Mouse (Mus musculus): ENCODE results near the gene Tead4. TPM values are rescaled to one million over a fixed set of nuclear protein-coding genes. Genes with fewer than 3 reads are reported as not detected.
"Not testable (repeated sequence)": the region's sequence is repeated elsewhere in the genome, so short reads cannot be mapped to it uniquely, and the experiment has no call there.

Gene Tead4
- polyA plus RNA-seq, 1 experiment from 2014 or later: 3.5 TPM

DNA sequence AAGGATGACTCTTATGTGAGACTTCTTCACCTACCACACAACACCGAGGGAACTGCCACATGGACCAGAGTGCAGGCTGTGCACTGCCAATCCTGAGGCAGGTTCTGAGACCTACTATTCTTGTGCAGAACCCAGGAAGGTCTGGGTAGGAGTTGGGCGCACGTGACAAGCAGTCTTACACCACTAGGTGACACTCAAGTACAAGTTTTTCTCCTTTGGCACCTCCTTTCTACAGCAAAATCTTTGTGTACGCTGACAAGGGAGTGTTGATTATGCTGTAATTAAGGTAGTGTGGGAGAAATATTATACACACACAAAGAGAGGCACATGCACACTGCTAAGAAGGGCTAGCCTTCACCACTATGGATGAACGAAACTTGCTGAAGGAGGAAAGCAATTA is 66.4 kb downstream of the Tead4 start:
- Histone ChIP-seq H3K27ac (no peak overlapping the region), H3K4me2 (no peak overlapping the region), H3K4me3 (replicated peaks) (no peak overlapping the region), H3K9me3 (no peaks in the 10 kb centered on the region), H3K36me3 (no peaks in the 10 kb centered on the region), H3K9ac (replicated peaks) (no peak overlapping the region), H3K27me3 (no peaks in the 10 kb centered on the region), H3K4me1 (replicated peaks) (0 out of 2 replicates have a peak, but pooled peaks cover 3% of the 10 kb centered on the region)
- 0 out of 2 replicates have a peak, but pooled peaks have one; percentile 29 for ATAC-seq (ENCODE audit: insufficient number of reproducible peaks, insufficient read depth, low FRiP score, low TSS enrichment, low read depth)
- WGBS: 27% methylated on average over 5 of the region's 5 CpGs

GRCm38 (mm10) chr6:128232216-128232615 is 68.4 kb downstream of the Tead4 start:
- H3K4me1 ChIP-seq (replicated peaks): 0 out of 2 replicates have a peak, but pooled peaks cover 3% of the 10 kb centered on the region
- H3K36me3 ChIP-seq: no peaks in the 10 kb centered on the region
- H3K4me2 ChIP-seq: no peak overlapping the region
- H3K27me3 ChIP-seq: no peaks in the 10 kb centered on the region
- ATAC-seq (ENCODE audit: insufficient number of reproducible peaks, insufficient read depth, low FRiP score, low TSS enrichment, low read depth): no peak
- no peak overlapping the region for H3K4me3 ChIP-seq (replicated peaks)
- no peak overlapping the region for H3K27ac ChIP-seq
- 68% methylated on average over 7 of the region's 7 CpGs for WGBS
- no peak overlapping the region for H3K9ac ChIP-seq (replicated peaks)
- H3K9me3 ChIP-seq: no peaks in the 10 kb centered on the region

GRCm38 (mm10) chr6:128231741-128232140 is 68.9 kb downstream of the Tead4 start:
- Histone ChIP-seq H3K4me1 (replicated peaks) (0 out of 2 replicates have a peak, but pooled peaks cover 3% of the 10 kb centered on the region), H3K4me2 (no peak overlapping the region), H3K4me3 (replicated peaks) (no peak overlapping the region), H3K27ac (no peak overlapping the region), H3K9ac (replicated peaks) (no peak overlapping the region), H3K36me3 (no peaks in the 10 kb centered on the region), H3K9me3 (no peaks in the 10 kb centered on the region), H3K27me3 (no peaks in the 10 kb centered on the region)
- no peak for ATAC-seq (ENCODE audit: insufficient number of reproducible peaks, insufficient read depth, low FRiP score, low TSS enrichment, low read depth)
- WGBS: 77% methylated on average over 3 of the region's 3 CpGs

- Histone ChIP-seq H3K27ac (no peak overlapping the region), H3K9ac (replicated peaks) (no peak overlapping the region), H3K4me1 (replicated peaks) (0 out of 2 replicates have a peak, but pooled peaks cover 3% of the 10 kb centered on the region), H3K4me2 (peak overlapping the region; percentile 23; the same call in 1 of the 2 replicates), H3K4me3 (replicated peaks) (no peak overlapping the region), H3K9me3 (no peaks in the 10 kb centered on the region), H3K36me3 (no peaks in the 10 kb centered on the region), H3K27me3 (no peaks in the 10 kb centered on the region)
- ATAC-seq (ENCODE audit: insufficient number of reproducible peaks, insufficient read depth, low FRiP score, low TSS enrichment, low read depth): peak; percentile 49; the same call in 1 of the 2 replicates
- 27% methylated on average over 8 of the region's 8 CpGs for WGBS
Measured at GRCm38 (mm10) chr6:128227438-128228017, 73.1 kb downstream of the Tead4 start.

- no peak overlapping the region for H3K9ac ChIP-seq (replicated peaks)
- no peak for ATAC-seq (ENCODE audit: insufficient number of reproducible peaks, insufficient read depth, low FRiP score, low TSS enrichment, low read depth)
- no peaks in the 10 kb centered on the region for H3K36me3 ChIP-seq
- no peaks in the 10 kb centered on the region for H3K27me3 ChIP-seq
- 0 out of 2 replicates have a peak, but pooled peaks cover 3% of the 10 kb centered on the region for H3K4me1 ChIP-seq (replicated peaks)
- H3K27ac ChIP-seq: no peak overlapping the region
- no peaks in the 10 kb centered on the region for H3K9me3 ChIP-seq
- H3K4me2 ChIP-seq: no peak overlapping the region
- WGBS: 77% methylated on average over 3 of the region's 3 CpGs
- no peak overlapping the region for H3K4me3 ChIP-seq (replicated peaks)
Measured at GRCm38 (mm10) chr6:128226941-128227340, 73.7 kb downstream of the Tead4 start.

DNA sequence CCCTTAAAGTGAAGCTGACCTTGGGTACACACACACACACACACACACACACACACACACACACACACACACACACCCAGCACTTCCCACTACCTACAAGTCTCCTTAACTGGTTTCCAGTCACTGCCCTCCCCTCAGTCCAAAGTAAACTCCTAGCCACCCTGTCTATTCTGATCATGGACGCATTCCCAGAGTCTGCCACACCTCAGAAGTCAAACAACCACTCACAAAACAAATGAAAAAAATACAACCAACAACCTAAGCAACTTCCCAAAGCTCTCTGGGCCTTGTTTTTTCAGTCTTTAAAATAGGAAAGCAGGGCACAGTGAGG is 74.8 kb downstream of the Tead4 start:
- 91% methylated on average over 1 of the region's 1 CpGs for WGBS
- Histone ChIP-seq H3K36me3 (no peaks in the 10 kb centered on the region), H3K4me3 (replicated peaks) (no peak overlapping the region)

DNA sequence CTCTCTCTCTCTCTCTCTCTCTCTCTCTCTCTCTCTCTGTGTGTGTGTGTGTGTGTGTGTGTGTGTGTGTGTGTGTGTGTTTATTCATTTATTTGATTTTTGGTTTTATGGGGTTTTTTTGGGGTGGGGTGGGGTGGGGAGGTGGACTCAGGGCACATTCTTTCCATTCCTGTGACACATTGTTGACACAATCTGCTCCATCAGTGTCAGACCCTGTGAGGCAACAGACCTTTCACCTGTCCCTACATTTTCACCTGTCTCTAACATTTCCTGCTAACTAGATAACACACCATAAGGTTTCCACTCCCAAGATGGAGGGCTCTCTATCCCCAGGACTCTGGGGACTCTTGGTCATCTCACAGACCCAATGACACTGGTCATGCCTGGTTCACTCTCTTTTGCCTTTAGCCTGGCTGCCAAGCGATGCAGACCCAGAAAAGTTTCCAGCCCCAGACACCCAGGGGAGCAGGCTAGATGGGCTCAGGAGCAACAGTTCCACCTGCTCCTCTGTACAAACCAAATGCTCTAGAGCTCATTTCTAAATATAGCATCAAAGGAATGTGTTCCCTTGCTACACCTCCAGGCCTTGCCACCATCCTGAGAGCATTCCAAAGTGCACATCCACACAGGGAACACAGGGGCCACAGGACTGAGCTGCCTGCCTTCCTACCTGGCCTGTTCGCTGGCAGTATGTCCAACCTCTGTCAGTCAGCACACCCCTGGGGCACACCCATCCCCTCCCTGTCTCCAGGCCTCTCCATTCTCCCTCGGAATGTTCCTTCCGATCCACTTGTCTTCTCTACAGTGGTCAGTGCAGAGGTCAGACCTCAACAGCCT is 75.4 kb downstream of the Tead4 start:
- no peak overlapping the region for H3K9ac ChIP-seq (replicated peaks)
- H3K4me1 ChIP-seq (replicated peaks): 0 out of 2 replicates have a peak, but pooled peaks cover 3% of the 10 kb centered on the region
- no peaks in the 10 kb centered on the region for H3K36me3 ChIP-seq
- no peaks in the 10 kb centered on the region for H3K9me3 ChIP-seq
- 75% methylated on average over 4 of the region's 4 CpGs for WGBS
- H3K27me3 ChIP-seq: no peaks in the 10 kb centered on the region
- H3K4me2 ChIP-seq: no peak overlapping the region
- ATAC-seq (ENCODE audit: insufficient number of reproducible peaks, insufficient read depth, low FRiP score, low TSS enrichment, low read depth): no peak
- H3K27ac ChIP-seq: no peak overlapping the region
- no peak overlapping the region for H3K4me3 ChIP-seq (replicated peaks)

More for the DNA sequence above, 74.8 kb downstream of the Tead4 start:
- Histone ChIP-seq H3K27me3 (no peaks in the 10 kb centered on the region), H3K9ac (replicated peaks) (no peak overlapping the region), H3K9me3 (no peaks in the 10 kb centered on the region), H3K4me1 (replicated peaks) (0 out of 2 replicates have a peak, but pooled peaks cover 3% of the 10 kb centered on the region), H3K4me2 (no peak overlapping the region), H3K27ac (no peak overlapping the region)
- ATAC-seq (ENCODE audit: insufficient number of reproducible peaks, insufficient read depth, low FRiP score, low TSS enrichment, low read depth): no peak

GRCm38 (mm10) chr6:128223159-128223558 is 77.5 kb downstream of the Tead4 start:
- H3K36me3 ChIP-seq: no peaks in the 10 kb centered on the region
- H3K4me3 ChIP-seq (replicated peaks): no peak overlapping the region

GRCm38 (mm10) chr6:128215004-128215403 is 85.6 kb downstream of the Tead4 start:
- ATAC-seq (ENCODE audit: insufficient number of reproducible peaks, insufficient read depth, low FRiP score, low TSS enrichment, low read depth); H3K9me3 ChIP-seq; H3K4me3 ChIP-seq (replicated peaks); H3K4me1 ChIP-seq (replicated peaks); H3K4me2 ChIP-seq; H3K27me3 ChIP-seq; H3K9ac ChIP-seq (replicated peaks); H3K27ac ChIP-seq; H3K36me3 ChIP-seq: not testable (repeated sequence)
- WGBS: 99% methylated on average over 4 of the region's 4 CpGs

More at GRCm38 (mm10) chr6:128223159-128223558, 77.5 kb downstream of the Tead4 start:
- no peak overlapping the region for H3K9ac ChIP-seq (replicated peaks)
- no peaks in the 10 kb centered on the region for H3K27me3 ChIP-seq
- ATAC-seq (ENCODE audit: insufficient number of reproducible peaks, insufficient read depth, low FRiP score, low TSS enrichment, low read depth): no peak
- no peak overlapping the region for H3K4me2 ChIP-seq
- no peaks in the 10 kb centered on the region for H3K4me1 ChIP-seq (replicated peaks)
- no peaks in the 10 kb centered on the region for H3K9me3 ChIP-seq
- no peak overlapping the region for H3K27ac ChIP-seq

- H3K4me3 ChIP-seq (replicated peaks); H3K27ac ChIP-seq; H3K9ac ChIP-seq (replicated peaks); H3K4me2 ChIP-seq; H3K36me3 ChIP-seq; H3K4me1 ChIP-seq (replicated peaks); ATAC-seq (ENCODE audit: insufficient number of reproducible peaks, insufficient read depth, low FRiP score, low TSS enrichment, low read depth); H3K9me3 ChIP-seq; H3K27me3 ChIP-seq: not testable (repeated sequence)
- 88% methylated on average over 1 of the region's 1 CpGs for WGBS
Measured at GRCm38 (mm10) chr6:128209199-128209598, 91.4 kb downstream of the Tead4 start.

GRCm38 (mm10) chr6:128208491-128209170 is 92.0 kb downstream of the Tead4 start:
- Histone ChIP-seq H3K36me3 (no peaks in the 10 kb centered on the region), H3K27me3 (no peaks in the 10 kb centered on the region), H3K9ac (replicated peaks) (no peak overlapping the region), H3K27ac (no peak overlapping the region), H3K4me1 (replicated peaks) (no peaks in the 10 kb centered on the region), H3K4me2 (no peak overlapping the region), H3K4me3 (replicated peaks) (no peak overlapping the region), H3K9me3 (no peaks in the 10 kb centered on the region)
- no peak for ATAC-seq (ENCODE audit: insufficient number of reproducible peaks, insufficient read depth, low FRiP score, low TSS enrichment, low read depth)
- 81% methylated on average over 8 of the region's 8 CpGs for WGBS

Measured in limb, embryonic 12.5 days (tissue).